Mouse (Mus musculus) inflammation-experienced regulatory T-cells, adult 6 months (primary cell): Measurements from ENCODE around the gene Pin4. TPM values are rescaled to one million over a fixed set of nuclear protein-coding genes. Genes with fewer than 3 reads are reported as not detected.

Source experiments
- ATAC-seq: one replicate; pipeline ENCODE4 v1.8.0; 2017
- polyA plus RNA-seq, 3 experiments: library from polyadenylated mRNA; unstranded; fragments of 100-300 nt; shearing (Covaris generic); gene quantifications; one replicate each; pipeline ENCODE4 v1.2.1; 2017

The Pin4 gene
- polyA plus RNA-seq, 3 experiments from 2014 or later = 39.7 to 49.5 (median 45.1) TPM

DNA sequence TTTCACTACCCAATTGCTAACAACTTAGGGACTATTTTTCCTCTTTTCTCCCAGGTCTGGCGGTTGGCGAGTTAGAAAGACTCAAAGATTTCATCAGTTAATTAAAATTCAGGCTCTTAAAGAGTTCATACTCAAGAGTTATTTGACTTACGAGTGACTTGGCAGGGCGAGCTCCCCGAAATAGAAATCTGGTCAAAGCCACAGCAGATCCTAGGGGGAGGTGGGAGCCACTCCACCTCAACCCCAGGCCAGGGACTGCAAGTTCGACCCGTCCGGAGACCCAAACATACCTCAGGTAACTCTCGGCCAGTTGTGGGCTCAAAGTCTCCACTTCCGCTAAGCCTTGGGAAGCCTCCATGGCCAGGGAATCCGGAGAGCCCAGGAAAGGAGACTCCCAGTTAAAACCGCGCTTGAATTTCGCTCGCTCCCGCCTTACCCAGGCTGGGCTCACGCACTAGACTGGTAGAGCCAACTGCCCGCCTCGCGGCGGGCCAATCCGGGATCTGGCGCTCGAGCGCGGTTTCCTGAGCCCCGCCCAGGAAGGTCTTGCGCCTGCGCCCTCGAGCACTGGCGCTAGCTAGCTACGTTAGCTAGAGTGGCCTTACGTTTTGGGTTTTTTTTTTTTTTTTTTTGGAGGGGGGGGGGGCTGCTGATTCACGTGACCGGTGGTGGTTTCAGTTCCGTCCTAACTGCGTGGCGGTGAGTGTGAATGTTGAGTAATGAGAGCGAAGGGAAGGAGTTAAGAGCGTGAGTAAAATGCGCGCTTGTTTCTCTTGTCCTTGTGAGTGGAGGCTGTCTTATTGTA lies 37.6 kb downstream of the Pin4 start, which contains the start of gene Ercc6l:
Ercc6l (minus strand) TSS at position 474 of the 805 bp plus-strand sequence.
- ATAC-seq = peak; percentile 91

DNA sequence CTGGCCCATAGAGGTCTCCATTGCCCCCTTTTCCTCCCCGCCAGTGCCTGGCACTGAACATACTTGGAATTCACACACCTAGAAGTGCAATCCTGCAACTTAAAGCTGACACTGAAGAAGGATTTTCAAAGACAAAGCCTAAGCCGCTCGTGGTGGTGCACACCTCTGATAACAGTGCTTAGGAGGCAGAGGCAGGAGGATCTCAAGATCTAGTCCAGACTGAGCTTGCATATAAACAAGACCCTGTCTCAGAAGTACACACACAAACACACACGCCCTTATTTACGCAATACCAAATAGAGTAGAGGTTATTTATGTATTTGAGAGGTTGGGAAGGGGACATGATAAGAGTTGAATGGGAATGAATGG lies 38.2 kb downstream of the Pin4 start:
- no peak for ATAC-seq

GRCm38 (mm10) chrX:102159778-102160177 lies 40.5 kb downstream of the Pin4 start:
- no peak for ATAC-seq

DNA sequence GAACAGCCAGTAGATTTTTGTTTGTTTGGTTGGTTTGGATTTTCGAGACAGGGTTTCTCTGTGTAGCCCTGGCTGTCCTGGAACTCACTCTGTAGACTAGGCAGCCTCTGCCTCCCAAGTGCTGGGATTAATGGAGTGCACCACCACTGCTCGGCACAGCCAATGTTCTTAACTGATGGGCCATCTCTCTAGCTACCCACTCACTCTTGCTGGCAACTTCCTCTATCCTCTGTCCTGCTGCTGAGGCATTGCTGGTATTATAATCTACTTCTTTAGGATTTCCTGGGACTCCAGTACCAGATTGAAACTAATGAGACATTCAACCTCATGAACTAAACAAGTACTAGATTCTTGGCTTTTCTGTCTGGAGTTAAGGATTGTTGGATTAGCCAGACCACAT lies 41.3 kb downstream of the Pin4 start:
- no peak for ATAC-seq

DNA sequence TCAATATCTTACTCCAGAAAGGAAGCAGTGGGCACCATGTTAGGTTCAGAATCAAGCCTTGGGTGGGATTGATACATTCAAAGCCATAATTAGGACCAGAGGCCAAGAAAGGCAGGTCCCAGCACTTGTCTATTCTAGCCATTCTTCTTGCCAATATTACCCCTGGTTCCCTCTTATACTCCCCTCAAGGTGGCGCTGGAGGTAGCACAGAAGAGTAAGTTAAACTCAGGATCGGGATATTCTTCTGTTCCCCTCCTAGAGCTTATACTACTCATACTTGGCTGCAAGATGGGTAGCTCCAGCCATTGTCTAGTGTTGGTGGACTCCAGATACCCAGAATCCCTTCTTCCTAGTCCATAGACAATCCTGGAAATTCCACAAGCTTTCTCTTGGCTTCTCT lies 43.8 kb downstream of the Pin4 start:
- ATAC-seq = no peak

DNA sequence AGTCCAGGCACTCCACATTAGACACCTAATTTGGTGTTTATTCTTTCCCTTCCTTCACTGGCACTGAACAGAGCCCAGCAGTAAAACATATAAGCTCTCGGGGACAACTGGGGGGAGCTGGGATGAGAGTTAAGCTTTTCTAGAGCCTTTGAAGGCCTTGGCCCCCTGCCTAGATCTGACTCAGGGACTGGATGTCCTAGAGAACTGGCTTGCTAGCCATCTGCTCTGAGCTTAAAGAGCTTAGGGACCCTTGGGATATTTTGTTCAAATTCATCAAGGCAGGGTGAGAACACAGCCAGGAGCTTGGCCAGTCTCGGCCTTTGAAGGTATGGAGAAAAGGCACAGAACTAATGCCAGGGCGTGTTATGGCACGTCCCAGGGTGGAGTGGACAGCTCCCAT lies 44.3 kb downstream of the Pin4 start:
- ATAC-seq = no peak

GRCm38 (mm10) chrX:102166521-102166920 lies 47.3 kb downstream of the Pin4 start:
- ATAC-seq = no peak

DNA sequence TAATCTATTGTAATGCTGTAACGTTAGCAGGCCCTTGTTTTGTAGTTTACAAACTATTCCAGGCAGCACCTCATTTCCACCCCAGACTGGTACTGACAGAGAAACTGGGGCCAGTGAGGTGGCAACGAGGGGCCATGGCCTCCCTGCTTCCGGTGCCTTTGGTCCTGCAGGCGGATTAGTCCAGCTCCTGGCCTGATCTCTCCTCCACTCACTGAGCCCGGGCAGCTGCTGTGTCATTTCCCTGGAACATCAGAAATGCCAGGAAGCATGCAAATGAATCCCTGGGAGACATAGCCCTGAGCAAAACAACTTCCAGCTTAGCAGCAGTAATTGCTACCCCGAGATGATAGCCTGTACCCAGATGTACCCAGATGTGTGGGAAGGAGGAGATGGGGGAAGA lies 47.7 kb downstream of the Pin4 start:
- no peak for ATAC-seq

GRCm38 (mm10) chrX:102169724-102170123 lies 50.5 kb downstream of the Pin4 start:
- no peak for ATAC-seq

GRCm38 (mm10) chrX:102170135-102170534 lies 50.9 kb downstream of the Pin4 start:
- no peak for ATAC-seq

DNA sequence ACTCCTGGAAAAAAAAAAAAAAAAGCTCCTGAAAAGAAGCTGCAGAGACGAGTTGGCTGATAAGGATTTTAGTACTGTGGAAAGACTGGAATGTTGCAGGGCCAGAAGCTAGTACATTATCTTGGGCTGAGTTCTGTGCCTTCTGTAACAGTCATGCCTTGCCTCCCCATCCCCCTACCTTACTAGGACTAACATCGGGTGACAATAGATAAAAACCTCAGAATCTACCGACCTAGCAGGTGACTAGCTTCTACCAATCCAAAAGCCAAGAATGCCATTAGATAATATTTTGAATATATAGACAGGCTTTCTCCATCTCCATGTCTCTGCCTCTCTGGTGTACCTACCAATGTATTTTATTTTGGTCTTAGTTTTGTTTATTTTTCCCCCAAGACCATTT lies 51.7 kb downstream of the Pin4 start:
- ATAC-seq = no peak

GRCm38 (mm10) chrX:102175538-102176287 lies 56.5 kb downstream of the Pin4 start:
- no peak for ATAC-seq

Other genes with a start within 250 kb of the Pin4 start
- 1 to 10 TPM in 1 of 3 experiments, under 1 TPM in 2; 0.19 to 3.3 (median 0.20) TPM for gene Rtl5, start 48.1 kb upstream of the Pin4 start, polyA plus RNA-seq
- gene Ercc6l, start 37.6 kb downstream of the Pin4 start, polyA plus RNA-seq = 10 to 100 TPM in 1 of 3 experiments, 1 to 10 TPM in 2; 1.8 to 10.3 (median 2.9) TPM
- gene Rps4x, start 69.9 kb downstream of the Pin4 start, polyA plus RNA-seq = 1,000 to 10,000 TPM; 1,205 to 2,057 (median 1,820) TPM
- gene Cited1, start 132.7 kb downstream of the Pin4 start, polyA plus RNA-seq = not detected